Mouse (Mus musculus): ENCODE data around the gene Rfwd3. TPM values are rescaled to one million over a fixed set of nuclear protein-coding genes. Genes with fewer than 3 reads are reported as not detected.

Gene Rfwd3
- 10 to 100 TPM; 43.7 to 46.7 TPM for total RNA-seq (2023)

GRCm38 (mm10) chr8:111299821-111300568, at the start of gene Rfwd3:
Gene Rfwd3, minus strand, starts transcription at chr8:111300222.

GRCm38 (mm10) chr8:111337890-111338347, 37.9 kb upstream of the Rfwd3 start, which contains the start of gene Mlkl:
Gene Mlkl, minus strand, starts transcription at chr8:111338177.

GRCm38 (mm10) chr8:111258631-111259407, 41.2 kb downstream of the Rfwd3 start, which contains the start of gene Glg1:
Gene Glg1, minus strand, starts transcription at chr8:111259216.

Other genes starting within 250 kb of the Rfwd3 start
- gene Exosc6, start 243.9 kb downstream of the Rfwd3 start, total RNA-seq (2023) = 1 to 10 TPM; 1.9 to 7.0 TPM
- gene Clec18a, start 207.8 kb downstream of the Rfwd3 start, total RNA-seq (2023) = not detected
- 10 to 100 TPM; 10.9 to 14.1 TPM for gene Pdpr, start 205.6 kb downstream of the Rfwd3 start, total RNA-seq (2023)
- gene Glg1, start 41.0 kb downstream of the Rfwd3 start, total RNA-seq (2023) = 10 to 100 TPM; 50.9 to 56.5 TPM
- 10 to 100 TPM; 17.2 to 21.1 TPM for gene Mlkl, start 38.0 kb upstream of the Rfwd3 start, total RNA-seq (2023)
- not detected for gene Fa2h, start 93.6 kb upstream of the Rfwd3 start, total RNA-seq (2023)
- gene Wdr59, start 221.9 kb upstream of the Rfwd3 start, total RNA-seq (2023) = 1 to 10 TPM; 4.5 to 5.2 TPM
- gene Znrf1, start 235.9 kb upstream of the Rfwd3 start, total RNA-seq (2023) = 100 to 1,000 TPM; 165 to 179 TPM

Measured in neutrophil, adult 59 days (primary cell).